Mouse (Mus musculus): ENCODE measurements around the gene Limd2.

Limd2 gene

GRCm38 (mm10) chr11:106124784-106125183, 35.9 kb downstream of the Limd2 start:
- no peak for DNase-seq

DNA sequence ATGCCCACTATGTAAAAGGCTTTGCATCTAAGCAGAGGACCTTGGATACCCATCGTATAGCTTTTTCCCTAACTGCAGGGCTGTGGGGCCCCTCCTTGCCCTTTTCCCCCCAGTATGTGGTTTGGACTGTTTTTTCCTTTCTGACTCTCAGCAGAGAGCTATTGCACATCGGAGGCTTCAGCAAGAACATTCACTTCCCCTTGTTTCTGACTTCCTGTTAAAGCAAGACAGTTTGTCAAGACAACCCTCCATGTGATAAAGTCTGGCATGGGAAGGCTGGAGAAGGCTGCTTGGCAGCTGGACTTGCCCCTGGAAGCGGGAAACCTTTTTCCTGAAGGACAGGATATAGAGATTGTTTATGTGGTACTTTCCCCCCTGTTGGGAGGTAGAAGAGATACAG, 37.9 kb downstream of the Limd2 start:
- DNase-seq = no peak

DNA sequence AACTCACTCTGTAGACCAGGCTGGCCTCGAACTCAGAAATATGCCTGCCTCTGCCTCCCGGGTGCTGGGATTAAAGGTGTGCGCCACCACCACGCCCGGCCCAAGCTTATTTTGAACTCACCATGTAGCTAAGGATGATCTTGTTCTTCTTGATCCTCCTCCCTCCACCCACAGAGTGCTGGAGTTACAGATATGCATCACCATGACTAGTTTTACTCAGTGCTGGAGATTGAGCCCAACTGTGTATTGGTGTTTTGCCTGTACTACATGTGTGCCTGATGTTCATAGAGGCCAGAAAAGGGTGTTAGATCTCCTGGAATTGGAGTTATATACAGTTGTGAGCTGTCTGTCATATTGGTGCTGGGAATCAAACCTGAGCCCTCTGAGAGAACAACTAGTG, 38.4 kb downstream of the Limd2 start:
- DNase-seq = no peak

DNA sequence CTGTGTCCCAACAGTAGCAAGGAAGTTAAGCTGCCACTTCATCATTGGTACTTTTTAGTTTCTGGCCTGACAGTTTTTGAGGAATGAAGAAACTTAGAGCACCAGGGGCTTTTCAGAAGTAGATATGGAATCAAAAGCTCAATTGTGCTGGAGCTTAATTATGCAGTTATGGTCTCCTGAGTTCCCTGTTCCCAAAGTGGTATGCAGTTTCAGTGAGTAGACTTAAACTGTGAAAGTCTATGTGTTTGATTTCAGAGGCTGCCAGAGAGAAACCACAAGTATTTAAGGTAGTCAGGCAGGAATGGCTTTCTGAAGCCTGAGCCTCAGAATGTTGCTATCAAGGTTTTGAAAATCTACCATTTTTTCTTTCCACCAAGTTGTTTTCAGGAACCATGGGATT, 49.0 kb downstream of the Limd2 start:
- no peak for DNase-seq

All from cerebellum, postnatal 10 days (tissue).